Mouse (Mus musculus): ENCODE measurements around the gene Ttc30a1.

DNA sequence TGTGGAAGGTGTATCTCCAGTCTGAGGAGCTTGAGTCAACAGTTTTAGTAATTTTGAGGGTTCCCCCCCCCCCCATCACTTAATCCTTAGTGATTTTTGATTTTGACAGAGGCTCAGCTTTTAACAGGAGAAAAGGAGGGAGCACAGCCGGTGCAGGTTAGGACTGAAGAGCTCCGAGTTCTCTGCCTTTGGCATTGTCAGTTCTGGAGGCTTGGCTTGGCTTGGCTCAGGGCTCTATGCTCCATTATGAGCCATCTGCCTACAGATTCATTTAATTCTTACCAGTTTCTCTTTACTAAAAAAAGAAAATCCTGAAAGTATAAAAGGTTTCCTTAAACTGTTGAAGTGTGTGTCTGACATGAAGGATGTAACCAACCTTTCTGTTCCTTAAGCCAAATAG, 52.6 kb downstream of the Ttc30a1 start:
- TF ChIP-seq CTCF (IDR thresholded peaks at IDR 0.05; ENCODE audit: extremely low read depth, insufficient read depth, insufficient read length, insufficient replicate concordance) (no peak), POLR2A (IDR thresholded peaks at IDR 0.05; ENCODE audit: low read depth, low read length) (no peak)
